Mouse (Mus musculus) intestine, embryonic 16.5 days (tissue): ENCODE data around the gene Abtb2. TPM values are rescaled to one million over a fixed set of nuclear protein-coding genes. Genes with fewer than 3 reads are reported as not detected.

Experiments
- ATAC-seq: fragments of 200-750 bp; cut with Nextera tagmentation; 2 replicates; pipeline ENCODE4 v1.8.0; 2017; ENCODE audit warnings: moderate TSS enrichment, moderate library complexity
- H3K27ac ChIP-seq: fragments of 300-500 bp; sonication (generic); 2 replicates; pipeline ENCODE4 v1.5.1; 2014; ENCODE audit warnings: mild to moderate bottlenecking, low read length
- H3K27me3 ChIP-seq: fragments of 300-500 bp; sonication (generic); replicated peaks from 2 replicates; pipeline ENCODE4 v1.6.1; 2014; ENCODE audit warnings: low read length, control low read depth, mixed read lengths; ENCODE audit not compliant: control insufficient read depth, insufficient read depth
- H3K36me3 ChIP-seq: fragments of 300-500 bp; sonication (generic); 2 replicates; pipeline ENCODE4 v1.6.1; 2014; ENCODE audit warnings: low read length, control low read depth; ENCODE audit not compliant: control insufficient read depth, insufficient read depth
- H3K4me1 ChIP-seq: fragments of 300-500 bp; sonication (generic); 2 replicates; pipeline ENCODE4 v1.6.1; 2014; ENCODE audit warnings: low read length, control low read depth, mixed read lengths; ENCODE audit not compliant: control insufficient read depth, insufficient read depth
- H3K4me2 ChIP-seq: fragments of 300-500 bp; sonication (generic); 2 replicates; pipeline ENCODE4 v1.6.1; 2014; ENCODE audit warnings: low read depth, low read length, control low read depth
- H3K4me3 ChIP-seq: fragments of 300-500 bp; sonication (generic); 2 replicates; pipeline ENCODE4 v1.5.1; 2014; ENCODE audit warnings: mild to moderate bottlenecking, low read length
- H3K9ac ChIP-seq: fragments of 300-500 bp; sonication (generic); 2 replicates; pipeline ENCODE4 v1.6.1; 2014; ENCODE audit warnings: low read depth, low read length
- H3K9me3 ChIP-seq: fragments of 300-500 bp; sonication (generic); 2 replicates; pipeline ENCODE4 v1.6.1; 2016; ENCODE audit warnings: low read length, control low read depth; ENCODE audit not compliant: control insufficient read depth
- WGBS: fragments of 180-500 bp; shearing (Covaris S2); extraction: QIAGEN DNeasy Blood & Tissue Kit; methylation state at CpG from one replicate; pipeline ENCODE4 v1.1.7; 2014; 5-methylcytosine and 5-hydroxymethylcytosine counted together
- polyA plus RNA-seq: library from polyadenylated mRNA; unstranded; fragments of >200 nt; fragmentation: Nextera tagmentation; extraction: Ambion mirVana; gene quantifications from 2 replicates; pipeline ENCODE4 v1.2.1, GENCODE M21; 2015

Gene Abtb2
- polyA plus RNA-seq, 1 experiment from 2014 or later = 4.7 TPM

- H3K4me1 ChIP-seq = peaks cover under 1% of the 10 kb centered on the region; the same call in 1 of the 2 replicates
- no peak for ATAC-seq
- no peaks in the 10 kb centered on the region for H3K27me3 ChIP-seq
- H3K9ac ChIP-seq = no peak overlapping the region
- WGBS = 68% methylated on average over 4 of the region's 4 CpGs
- H3K4me3 ChIP-seq = no peak overlapping the region
- no peaks in the 10 kb centered on the region for H3K36me3 ChIP-seq
- H3K9me3 ChIP-seq = no peaks in the 10 kb centered on the region
- H3K4me2 ChIP-seq = no peak overlapping the region
- no peak overlapping the region for H3K27ac ChIP-seq
Measured at GRCm38 (mm10) chr2:103673609-103674008, 107.5 kb downstream of the Abtb2 start.

DNA sequence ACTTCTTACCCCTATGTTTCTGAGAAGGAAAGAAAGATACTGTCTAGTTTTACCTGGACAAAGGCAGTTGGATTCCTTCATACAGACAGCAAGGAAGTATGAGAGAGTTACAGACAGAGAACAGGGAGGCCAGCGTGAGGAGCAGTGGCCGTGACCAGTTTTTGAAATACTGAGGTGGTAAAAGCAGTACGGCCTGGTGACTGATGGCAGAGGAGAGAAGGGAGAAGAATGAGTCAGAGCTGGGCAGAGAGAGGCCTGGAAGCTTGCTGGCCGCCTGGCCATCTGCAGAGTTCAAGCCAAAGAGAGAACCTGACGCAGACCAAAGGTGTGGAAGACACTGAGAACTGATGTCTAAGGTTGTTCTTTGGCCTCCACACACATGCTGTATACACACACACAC lies 109.3 kb downstream of the Abtb2 start:
- WGBS = 87% methylated on average over 5 of the region's 5 CpGs
- H3K4me2 ChIP-seq = no peak overlapping the region
- no peak overlapping the region for H3K27ac ChIP-seq
- H3K9me3 ChIP-seq = no peaks in the 10 kb centered on the region
- ATAC-seq = no peak
- H3K36me3 ChIP-seq = no peaks in the 10 kb centered on the region
- no peak overlapping the region for H3K4me3 ChIP-seq
- H3K27me3 ChIP-seq = no peaks in the 10 kb centered on the region
- no peak overlapping the region for H3K9ac ChIP-seq
- H3K4me1 ChIP-seq = no peaks in the 10 kb centered on the region

GRCm38 (mm10) chr2:103676808-103677207 lies 110.7 kb downstream of the Abtb2 start:
- Histone ChIP-seq H3K4me3 (no peak overlapping the region), H3K4me1 (no peaks in the 10 kb centered on the region), H3K27ac (no peak overlapping the region), H3K36me3 (no peaks in the 10 kb centered on the region), H3K4me2 (no peak overlapping the region), H3K27me3 (no peaks in the 10 kb centered on the region), H3K9ac (no peak overlapping the region), H3K9me3 (no peaks in the 10 kb centered on the region)
- WGBS = 38% methylated on average over 2 of the region's 2 CpGs
- no peak for ATAC-seq

GRCm38 (mm10) chr2:103677614-103678369 lies 111.7 kb downstream of the Abtb2 start:
- no peak overlapping the region for H3K4me2 ChIP-seq
- 0 out of 2 replicates have a peak overlapping the region, but pooled peaks have one; percentile 13 for H3K9ac ChIP-seq
- no peak for ATAC-seq
- H3K36me3 ChIP-seq = no peaks in the 10 kb centered on the region
- no peaks in the 10 kb centered on the region for H3K4me1 ChIP-seq
- H3K27ac ChIP-seq = no peak overlapping the region
- WGBS = 73% methylated on average over 7 of the region's 7 CpGs
- H3K9me3 ChIP-seq = no peaks in the 10 kb centered on the region
- no peak overlapping the region for H3K4me3 ChIP-seq
- H3K27me3 ChIP-seq = no peaks in the 10 kb centered on the region

- no peak overlapping the region for H3K27ac ChIP-seq
- 89% methylated on average over 6 of the region's 6 CpGs for WGBS
- no peaks in the 10 kb centered on the region for H3K27me3 ChIP-seq
- no peaks in the 10 kb centered on the region for H3K36me3 ChIP-seq
- no peak for ATAC-seq
- 0 out of 2 replicates have a peak overlapping the region, but pooled peaks have one; percentile 13 for H3K9ac ChIP-seq
- no peak overlapping the region for H3K4me2 ChIP-seq
- no peaks in the 10 kb centered on the region for H3K9me3 ChIP-seq
- no peaks in the 10 kb centered on the region for H3K4me1 ChIP-seq
- no peak overlapping the region for H3K4me3 ChIP-seq
Measured at GRCm38 (mm10) chr2:103678433-103678832, 112.3 kb downstream of the Abtb2 start.

DNA sequence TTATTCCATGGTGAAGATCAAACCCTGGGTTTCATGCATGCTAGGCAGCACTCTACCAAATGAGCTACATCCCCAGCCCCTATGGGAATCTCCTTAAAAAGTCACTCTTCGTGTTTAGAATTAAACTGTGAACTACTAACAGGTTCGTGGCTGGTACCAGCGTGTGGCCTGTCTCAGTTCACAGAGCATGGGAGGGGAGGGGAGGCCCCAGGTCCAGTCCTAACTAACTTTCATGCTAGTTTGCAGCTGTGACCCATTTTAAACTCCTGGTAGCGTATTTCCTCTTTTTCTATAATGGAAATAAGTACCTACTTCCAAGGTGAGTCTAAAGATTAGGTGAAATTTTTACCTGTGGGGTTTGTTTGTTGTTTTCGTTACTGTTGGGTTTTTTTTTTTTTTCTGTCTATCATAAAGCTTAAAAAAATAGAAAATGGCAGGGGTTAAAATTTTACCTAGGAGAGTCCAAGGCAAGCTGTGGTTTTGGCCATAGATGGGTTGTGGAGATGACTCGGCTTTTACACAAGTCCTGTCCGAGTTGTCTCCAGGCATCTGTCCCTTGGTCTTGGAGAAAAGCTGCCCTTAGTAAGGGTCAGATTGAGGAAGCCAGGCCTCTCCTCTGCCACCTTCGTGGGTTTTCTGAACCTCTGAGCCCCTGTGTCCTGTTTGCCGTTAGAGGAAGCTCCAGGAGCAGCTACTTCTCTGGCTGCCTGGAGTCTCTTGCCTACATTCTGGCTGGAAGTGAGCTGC lies 114.4 kb downstream of the Abtb2 start:
- ATAC-seq = no peak
- 79% methylated on average over 9 of the region's 9 CpGs for WGBS
- no peak overlapping the region for H3K4me2 ChIP-seq
- no peak overlapping the region for H3K27ac ChIP-seq
- H3K27me3 ChIP-seq = no peaks in the 10 kb centered on the region
- H3K9me3 ChIP-seq = no peaks in the 10 kb centered on the region
- H3K4me3 ChIP-seq = no peak overlapping the region
- no peaks in the 10 kb centered on the region for H3K36me3 ChIP-seq
- peaks cover 5% of the 10 kb centered on the region; the same call in 1 of the 2 replicates for H3K4me1 ChIP-seq
- H3K9ac ChIP-seq = no peak overlapping the region

DNA sequence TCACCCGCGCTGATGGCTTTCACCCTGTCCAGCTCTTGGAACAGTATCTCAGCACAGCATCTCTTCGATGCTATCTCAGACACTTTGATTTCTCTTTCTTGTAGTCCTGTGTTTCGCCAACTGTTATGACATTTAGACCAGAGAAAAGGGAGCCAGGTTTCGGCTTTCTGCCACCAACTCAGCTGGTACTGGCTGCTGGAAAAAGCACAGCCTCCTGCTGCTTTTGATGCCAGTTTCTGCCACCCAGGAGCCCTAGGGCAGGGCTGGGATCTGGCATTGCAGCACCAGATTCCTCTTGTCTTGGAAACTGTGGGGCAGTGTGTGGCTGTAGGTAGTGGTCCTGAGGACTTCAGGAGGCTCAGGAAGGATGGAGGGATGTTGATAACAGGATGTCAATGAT lies 115.0 kb downstream of the Abtb2 start:
- Histone ChIP-seq H3K27me3 (no peaks in the 10 kb centered on the region), H3K4me3 (no peak overlapping the region), H3K36me3 (no peaks in the 10 kb centered on the region), H3K4me2 (no peak overlapping the region), H3K4me1 (peaks cover 5% of the 10 kb centered on the region; the same call in 1 of the 2 replicates), H3K9ac (no peak overlapping the region), H3K9me3 (no peaks in the 10 kb centered on the region), H3K27ac (no peak overlapping the region)
- no peak for ATAC-seq
- 78% methylated on average over 5 of the region's 5 CpGs for WGBS

GRCm38 (mm10) chr2:103682261-103682722 lies 116.2 kb downstream of the Abtb2 start:
- Histone ChIP-seq H3K27me3 (no peaks in the 10 kb centered on the region), H3K9ac (no peak overlapping the region), H3K9me3 (no peaks in the 10 kb centered on the region), H3K4me3 (no peak overlapping the region), H3K27ac (no peak overlapping the region; the same call in 1 of the 2 replicates), H3K36me3 (no peaks in the 10 kb centered on the region), H3K4me2 (no peak overlapping the region), H3K4me1 (peaks cover 5% of the 10 kb centered on the region; the same call in 1 of the 2 replicates)
- WGBS = 75% methylated on average over 9 of the region's 9 CpGs
- ATAC-seq = no peak

DNA sequence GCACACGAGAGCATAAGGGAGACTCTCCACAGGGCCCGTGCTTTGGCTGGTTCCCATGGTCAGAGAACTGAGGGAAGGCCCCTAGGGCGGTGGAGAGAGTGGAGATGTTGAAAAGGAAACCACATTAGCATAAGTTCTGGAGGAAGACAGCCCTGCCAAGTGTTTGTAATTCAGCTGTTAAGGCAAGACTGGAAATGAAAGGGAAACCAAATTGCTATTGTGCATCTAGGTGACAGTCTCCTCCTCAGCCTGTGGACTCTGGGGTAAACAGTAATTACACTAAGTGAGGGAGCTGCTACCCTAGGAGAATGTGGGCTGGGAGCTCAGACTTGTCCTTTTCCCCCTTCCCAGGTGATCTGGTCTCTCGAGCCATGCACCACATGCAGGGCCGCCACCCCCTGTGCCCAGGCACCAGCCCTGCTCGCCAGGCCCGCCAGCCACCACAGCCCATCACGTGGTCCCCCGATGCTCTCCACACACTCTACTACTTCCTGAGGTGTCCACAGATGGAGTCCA lies 116.9 kb downstream of the Abtb2 start:
- Histone ChIP-seq H3K36me3 (no peaks in the 10 kb centered on the region), H3K9me3 (no peaks in the 10 kb centered on the region), H3K4me1 (peaks cover 5% of the 10 kb centered on the region; the same call in 1 of the 2 replicates), H3K4me3 (no peak overlapping the region), H3K4me2 (no peak overlapping the region), H3K9ac (no peak overlapping the region), H3K27me3 (no peaks in the 10 kb centered on the region), H3K27ac (no peak overlapping the region; the same call in 1 of the 2 replicates)
- 77% methylated on average over 9 of the region's 9 CpGs for WGBS
- no peak for ATAC-seq
